Mouse (Mus musculus) megakaryocyte, embryonic 14.5 days (primary cell): ENCODE measurements around the gene Scpep1. TPM values are rescaled to one million over a fixed set of nuclear protein-coding genes. Genes with fewer than 3 reads are reported as not detected.

Experiments
- H3K27me3 ChIP-seq: replicated peaks from 2 replicates; pipeline ENCODE3; 2012; ENCODE audit warnings: inconsistent platforms
- H3K36me3 ChIP-seq: replicated peaks from 2 replicates; pipeline ENCODE3; 2012; ENCODE audit warnings: low read length, inconsistent platforms, mixed read lengths
- H3K4me1 ChIP-seq: 2 replicates; pipeline ENCODE4 v1.6.1; 2012; ENCODE audit warnings: inconsistent platforms
- H3K4me3 ChIP-seq: replicated peaks from 2 replicates; pipeline ENCODE3; 2012; ENCODE audit warnings: moderate library complexity, mild to moderate bottlenecking, inconsistent platforms
- H3K9me3 ChIP-seq: 2 replicates; pipeline ENCODE4 v1.6.1; 2012; ENCODE audit warnings: inconsistent platforms
- FLI1 ChIP-seq: IDR thresholded peaks from 2 replicates; pipeline ENCODE4 v1.6.1; 2012; ENCODE audit warnings: low read length, inconsistent platforms, mixed read lengths
- GATA1 ChIP-seq: IDR thresholded peaks from 3 replicates; pipeline ENCODE4 v1.6.1; 2012; ENCODE audit warnings: mixed read lengths, low read length, inconsistent platforms, borderline replicate concordance
- polyA plus RNA-seq: library from polyadenylated mRNA; stranded (reverse); fragments of >175 nt; gene quantifications from 2 replicates; pipeline ENCODE4 v1.2.3, GENCODE M21; 2012; ENCODE audit warnings: low replicate concordance; ENCODE audit not compliant: insufficient read depth

Gene Scpep1
- polyA plus RNA-seq, 1 experiment = 7.4 TPM

DNA sequence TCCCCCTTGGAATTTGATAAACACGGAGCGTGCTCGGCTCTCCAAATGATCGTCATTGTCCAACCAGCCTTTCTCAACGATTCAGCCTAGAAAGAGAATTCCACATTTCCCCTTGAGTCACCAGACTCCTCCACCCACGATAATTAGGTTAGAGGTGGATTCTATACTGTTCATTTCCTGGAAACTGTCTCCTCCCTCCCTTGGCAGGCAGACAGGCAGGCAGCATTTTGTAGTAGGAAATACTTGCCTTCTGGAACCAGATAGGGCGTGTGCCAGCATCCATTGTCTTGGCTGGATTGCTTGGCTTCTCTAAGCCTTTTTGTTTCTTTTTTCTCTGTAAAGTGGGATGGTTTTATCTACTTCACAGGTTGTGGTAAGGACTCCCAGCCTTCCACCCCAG lies 41.2 kb upstream of the Scpep1 start:
- H3K4me3 ChIP-seq = peak overlapping the region; percentile 12
- TF ChIP-seq FLI1 (no peak), GATA1 (no peak)
- H3K36me3 ChIP-seq = peaks cover 4% of the 10 kb centered on the region
- no peaks in the 10 kb centered on the region for H3K9me3 ChIP-seq
- H3K4me1 ChIP-seq = peaks cover 64% of the 10 kb centered on the region
- H3K27me3 ChIP-seq = no peaks in the 10 kb centered on the region

DNA sequence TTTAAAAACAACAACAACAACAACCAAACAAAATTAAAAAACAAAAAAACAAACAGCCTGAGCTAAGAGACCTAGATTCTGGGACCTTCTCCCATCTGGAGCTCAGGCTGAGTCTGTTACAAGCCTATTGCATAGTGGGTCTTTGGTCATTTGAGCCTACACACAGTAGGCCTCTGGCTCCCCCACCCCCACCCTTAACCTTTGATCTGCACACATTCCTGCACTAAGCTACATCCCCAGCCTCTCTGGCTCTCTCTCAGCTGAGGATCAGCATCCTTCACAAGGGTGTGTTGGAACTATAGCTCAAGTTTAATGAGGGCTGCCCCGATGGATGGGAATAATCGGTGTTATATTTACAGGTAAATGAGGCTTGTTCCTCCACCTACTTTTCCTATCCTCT lies 40.4 kb upstream of the Scpep1 start:
- Histone ChIP-seq H3K4me1 (peaks cover 56% of the 10 kb centered on the region), H3K4me3 (no peak overlapping the region), H3K36me3 (peaks cover 7% of the 10 kb centered on the region), H3K27me3 (no peaks in the 10 kb centered on the region), H3K9me3 (no peaks in the 10 kb centered on the region)
- TF ChIP-seq GATA1 (no peak), FLI1 (no peak)

DNA sequence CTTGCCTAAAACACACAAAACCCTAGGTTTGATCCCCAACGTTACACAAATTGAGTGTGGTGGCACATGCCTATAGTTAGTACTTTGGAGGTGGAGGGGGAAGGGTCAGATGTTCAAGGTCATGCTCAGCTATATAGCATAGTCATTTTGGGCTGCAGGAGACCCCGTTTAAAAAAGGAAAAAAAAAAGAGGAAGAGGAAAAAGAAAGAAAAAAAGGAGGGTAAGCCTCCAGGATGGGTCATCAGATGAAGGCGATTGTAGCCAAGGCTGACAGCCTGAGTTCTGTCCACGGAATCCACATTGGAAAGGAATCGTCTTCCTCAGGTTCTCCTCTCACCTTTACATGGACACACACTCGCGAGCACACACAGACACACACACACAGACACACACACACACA lies 39.2 kb upstream of the Scpep1 start:
- Histone ChIP-seq H3K27me3 (no peaks in the 10 kb centered on the region), H3K4me1 (peaks cover 44% of the 10 kb centered on the region), H3K4me3 (no peak overlapping the region), H3K36me3 (peaks cover 9% of the 10 kb centered on the region), H3K9me3 (no peaks in the 10 kb centered on the region)
- no peak for TF ChIP-seq FLI1
- TF ChIP-seq GATA1 = no peak

DNA sequence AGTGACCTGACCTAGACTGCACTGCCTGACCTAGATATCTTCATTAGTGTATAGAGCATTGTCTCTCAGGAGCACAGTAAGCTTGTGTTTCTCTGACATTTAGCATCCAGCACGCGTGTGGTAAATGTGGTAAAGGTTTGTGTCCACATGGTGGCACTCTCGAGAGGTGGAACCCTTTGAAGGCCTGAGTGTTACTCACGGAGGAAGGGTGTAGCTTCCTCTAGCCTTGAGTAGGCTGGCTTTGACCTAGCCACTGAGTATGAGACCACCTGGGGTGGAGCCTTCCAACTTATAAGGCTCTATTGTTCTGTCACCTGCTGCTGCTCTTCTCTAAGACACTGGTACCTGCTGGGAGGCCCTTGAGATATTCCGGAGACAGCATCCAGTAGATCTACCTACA lies 38.4 kb upstream of the Scpep1 start:
- H3K9me3 ChIP-seq = no peaks in the 10 kb centered on the region
- H3K4me1 ChIP-seq = peaks cover 39% of the 10 kb centered on the region
- no peak overlapping the region for H3K4me3 ChIP-seq
- no peaks in the 10 kb centered on the region for H3K27me3 ChIP-seq
- TF ChIP-seq GATA1 (no peak), FLI1 (no peak)
- H3K36me3 ChIP-seq = peaks cover 13% of the 10 kb centered on the region

DNA sequence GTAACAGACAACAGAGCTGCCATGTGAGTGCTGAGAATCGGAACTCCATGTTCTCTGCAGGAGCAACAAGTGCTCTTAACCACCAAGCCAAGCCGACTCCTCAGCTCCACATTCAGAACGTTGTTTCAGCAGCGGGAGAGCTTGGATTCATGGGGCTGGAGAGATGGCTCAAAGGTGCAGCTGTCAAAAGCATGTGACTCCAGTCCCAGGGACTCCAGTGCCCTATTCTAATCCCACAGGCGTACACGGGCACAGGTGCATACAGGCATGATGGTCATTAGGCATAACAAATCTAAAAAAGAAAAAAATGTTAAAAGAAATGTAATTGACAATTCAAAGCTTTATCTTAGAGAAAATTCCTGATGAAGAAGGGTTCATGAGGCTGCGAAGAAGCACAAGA lies 37.9 kb upstream of the Scpep1 start:
- H3K4me3 ChIP-seq = no peak overlapping the region
- peaks cover 35% of the 10 kb centered on the region for H3K4me1 ChIP-seq
- TF ChIP-seq FLI1 = no peak
- TF ChIP-seq GATA1 = no peak

DNA sequence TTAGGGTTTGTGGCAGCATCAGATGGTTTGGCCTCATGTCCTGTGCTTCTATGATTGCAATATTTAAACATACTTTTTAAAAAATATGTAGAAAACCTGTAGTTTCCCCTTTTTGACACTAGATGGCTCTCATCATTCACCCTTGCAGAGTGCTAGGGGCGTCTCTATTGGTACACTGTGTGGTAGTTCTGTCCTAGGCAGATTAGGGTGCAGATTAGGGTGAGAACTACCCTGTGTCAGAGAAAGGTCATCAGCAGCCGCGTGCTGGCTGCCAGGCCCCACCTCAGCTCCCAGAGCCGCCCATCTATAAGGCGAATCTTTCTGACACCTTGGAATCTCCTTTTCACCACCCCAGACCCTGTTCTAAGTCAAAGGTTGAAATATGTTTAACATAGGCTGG lies 34.3 kb upstream of the Scpep1 start:
- Histone ChIP-seq H3K36me3 (peaks cover 46% of the 10 kb centered on the region), H3K4me1 (peaks cover 12% of the 10 kb centered on the region), H3K9me3 (no peaks in the 10 kb centered on the region), H3K27me3 (no peaks in the 10 kb centered on the region), H3K4me3 (no peak overlapping the region)
- TF ChIP-seq FLI1 = no peak
- TF ChIP-seq GATA1 = no peak

More for the DNA sequence above, 37.9 kb upstream of the Scpep1 start:
- Histone ChIP-seq H3K36me3 (peaks cover 16% of the 10 kb centered on the region), H3K27me3 (no peaks in the 10 kb centered on the region), H3K9me3 (no peaks in the 10 kb centered on the region)

DNA sequence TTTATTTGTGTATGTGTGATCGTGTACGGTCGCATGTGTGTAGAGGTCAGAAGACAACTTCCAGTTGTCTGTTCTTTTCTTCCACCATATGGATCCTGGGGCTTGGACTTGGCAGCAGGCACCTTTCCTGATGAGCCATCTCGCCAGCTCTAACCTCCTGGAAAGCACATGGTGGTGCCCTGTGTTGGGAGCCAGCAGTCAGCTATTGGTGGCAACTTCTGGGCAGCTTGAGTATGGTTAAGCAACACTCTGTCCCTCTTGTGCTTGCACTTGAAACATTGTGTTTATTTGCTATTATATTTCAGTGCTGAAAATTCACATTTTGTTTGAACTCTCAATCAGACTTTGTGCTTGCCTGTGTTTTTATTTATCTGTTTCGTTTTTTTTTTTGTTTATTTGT lies 33.7 kb upstream of the Scpep1 start:
- Histone ChIP-seq H3K4me3 (no peak overlapping the region), H3K27me3 (no peaks in the 10 kb centered on the region), H3K4me1 (peaks cover 6% of the 10 kb centered on the region), H3K36me3 (peaks cover 50% of the 10 kb centered on the region), H3K9me3 (no peaks in the 10 kb centered on the region)
- no peak for TF ChIP-seq GATA1
- TF ChIP-seq FLI1 = no peak

DNA sequence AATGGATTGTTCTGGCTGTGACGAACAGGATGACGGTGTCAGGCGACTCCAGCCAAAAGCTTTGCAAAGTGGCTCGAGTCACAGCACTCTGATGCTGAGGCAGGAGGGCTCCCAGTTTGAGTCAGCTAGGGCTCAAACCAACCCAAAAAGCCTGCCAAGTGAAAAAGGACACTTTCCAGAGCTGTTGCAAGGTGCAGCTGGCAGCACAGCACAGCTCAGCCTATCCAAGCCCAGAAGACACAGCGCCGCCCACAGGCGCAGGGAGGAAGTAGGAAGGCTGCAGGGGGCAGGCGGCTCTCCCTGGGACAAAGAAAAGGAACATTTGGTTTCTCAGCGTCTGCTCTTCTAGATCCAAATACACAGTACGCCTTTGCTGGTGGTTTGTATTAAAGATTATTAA lies 31.4 kb upstream of the Scpep1 start:
- H3K36me3 ChIP-seq = peaks cover 69% of the 10 kb centered on the region
- no peaks in the 10 kb centered on the region for H3K4me1 ChIP-seq
- no peaks in the 10 kb centered on the region for H3K9me3 ChIP-seq
- H3K27me3 ChIP-seq = no peaks in the 10 kb centered on the region
- TF ChIP-seq FLI1 (no peak), GATA1 (no peak)
- no peak overlapping the region for H3K4me3 ChIP-seq

DNA sequence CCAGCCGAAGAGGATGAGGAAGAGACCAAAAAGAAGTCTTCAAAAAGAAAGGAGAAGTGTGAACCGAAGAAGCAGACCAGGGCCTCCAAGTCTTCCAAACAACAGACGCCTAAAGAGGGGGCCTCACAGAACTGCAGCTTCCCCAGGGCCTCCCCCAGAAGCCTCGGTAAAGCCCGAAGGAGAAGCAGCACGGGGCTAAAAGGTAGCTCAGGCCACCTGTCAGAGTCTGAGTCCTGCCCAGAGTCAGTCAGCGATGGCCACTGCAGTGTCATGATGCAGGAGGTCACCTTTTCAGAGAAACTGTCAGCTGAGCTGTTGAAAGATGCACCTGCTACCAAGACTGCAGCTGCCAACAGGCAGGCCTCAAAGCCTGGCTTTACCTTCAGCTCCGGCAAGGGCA lies 26.1 kb upstream of the Scpep1 start:
- Histone ChIP-seq H3K4me3 (no peak overlapping the region), H3K9me3 (no peaks in the 10 kb centered on the region), H3K4me1 (no peaks in the 10 kb centered on the region; the same call in 1 of the 2 replicates), H3K27me3 (no peaks in the 10 kb centered on the region), H3K36me3 (peaks cover 47% of the 10 kb centered on the region)
- TF ChIP-seq FLI1 = no peak
- TF ChIP-seq GATA1 = no peak

DNA sequence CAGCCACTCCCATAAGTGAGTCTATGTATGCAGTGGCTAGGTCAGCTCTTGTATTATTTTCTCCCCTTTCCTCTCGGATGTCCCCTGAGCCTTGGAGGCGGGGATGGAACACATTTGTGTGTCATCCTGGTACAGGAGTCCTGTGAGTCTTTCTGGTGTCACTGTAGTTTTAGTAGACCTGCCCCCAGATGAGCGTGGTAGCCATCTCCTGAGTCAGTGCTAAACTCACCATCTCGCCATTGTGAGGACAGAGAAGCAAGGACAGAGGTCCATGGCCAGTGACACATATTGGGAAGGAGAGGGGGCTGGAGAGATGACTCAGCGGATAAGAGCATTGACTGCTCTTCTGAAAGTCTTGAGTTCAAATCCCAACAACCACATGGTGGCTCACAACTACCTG lies 21.9 kb upstream of the Scpep1 start:
- peaks cover 15% of the 10 kb centered on the region for H3K36me3 ChIP-seq
- no peaks in the 10 kb centered on the region for H3K9me3 ChIP-seq
- no peaks in the 10 kb centered on the region for H3K27me3 ChIP-seq
- peaks cover 14% of the 10 kb centered on the region for H3K4me1 ChIP-seq
- H3K4me3 ChIP-seq = no peak overlapping the region
- TF ChIP-seq GATA1 = no peak
- no peak for TF ChIP-seq FLI1

DNA sequence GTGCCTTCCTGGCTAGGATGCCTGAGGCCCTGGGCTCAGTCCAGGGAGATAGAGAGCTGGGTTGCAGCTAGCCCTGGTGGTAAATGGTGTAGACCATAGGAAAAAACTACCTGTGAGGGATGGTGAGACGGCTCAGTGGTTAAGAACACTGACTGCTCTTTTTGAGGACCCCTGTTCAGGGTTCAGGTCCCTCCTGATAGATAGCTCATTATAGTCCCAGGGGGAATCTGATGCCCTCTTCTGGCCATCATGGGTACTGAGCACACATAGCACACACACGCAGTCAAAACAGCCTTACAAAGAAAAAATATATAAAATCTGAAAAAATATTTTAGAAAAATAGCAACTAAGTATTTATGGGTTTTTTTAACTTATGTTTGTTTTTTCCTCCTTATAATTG lies 21.1 kb upstream of the Scpep1 start:
- Histone ChIP-seq H3K4me1 (peaks cover 14% of the 10 kb centered on the region), H3K27me3 (no peaks in the 10 kb centered on the region), H3K36me3 (peaks cover 6% of the 10 kb centered on the region), H3K9me3 (no peaks in the 10 kb centered on the region), H3K4me3 (no peak overlapping the region)
- no peak for TF ChIP-seq FLI1
- no peak for TF ChIP-seq GATA1
